Comparison of ENCODE assay signal across 8 mouse cellular contexts in the genomic region with DNA sequence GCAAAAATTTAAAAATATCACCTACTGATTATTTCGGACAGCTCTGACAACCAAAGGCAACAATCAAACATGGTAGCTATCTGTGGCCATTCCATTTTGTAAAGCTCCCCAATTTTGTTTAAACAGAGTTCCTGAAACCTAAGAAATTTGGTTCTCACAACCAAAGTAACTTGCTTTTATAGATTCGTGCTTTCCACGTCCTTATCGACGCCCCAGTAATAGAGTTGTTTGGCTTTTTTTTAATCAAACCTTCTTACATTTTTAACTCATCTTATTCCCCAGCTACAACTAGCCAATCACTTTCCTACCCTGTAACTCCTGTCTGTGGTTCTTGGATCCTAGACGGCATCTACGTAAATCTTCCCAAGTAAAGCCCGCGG. TPM values are rescaled to one million over a fixed set of nuclear protein-coding genes. Genes with fewer than 3 reads are reported as not detected.
DNase-seq lines count a peak whose midpoint lies in the region; ATAC-seq and TF ChIP-seq lines count a peak whose summit lies in the region.

No protein-coding gene starts in this region.

- no peaks in the 10 kb centered on the region for H3K27me3 ChIP-seq in embryonic facial prominence, embryonic 10.5 days (replicated peaks; ENCODE audit: low read depth, poor library complexity, severe bottlenecking)
- no peaks in the 10 kb centered on the region for H3K27me3 ChIP-seq in intestine, embryonic 14.5 days (replicated peaks; ENCODE audit: control insufficient read depth, insufficient read depth, low read length)
- H3K27me3 ChIP-seq in neural tube, embryonic 12.5 days (replicated peaks), result no peaks in the 10 kb centered on the region

- H3K36me3 ChIP-seq in embryonic facial prominence, embryonic 10.5 days (replicated peaks), result peaks cover 34% of the 10 kb centered on the region
- peaks cover 30% of the 10 kb centered on the region for H3K36me3 ChIP-seq in intestine, embryonic 14.5 days (ENCODE audit: control insufficient read depth, insufficient read depth, low read length)
- peaks cover 28% of the 10 kb centered on the region for H3K36me3 ChIP-seq in neural tube, embryonic 12.5 days

- H3K9ac ChIP-seq in intestine, embryonic 14.5 days (ENCODE audit: low read length), result peak overlapping the region; percentile 91
- peak overlapping the region; percentile 35 for H3K9ac ChIP-seq in neural tube, embryonic 12.5 days

- H3K4me3 ChIP-seq in layer of hippocampus, adult 2 months, result peak overlapping the region; percentile 97
- H3K4me3 ChIP-seq in embryonic facial prominence, embryonic 10.5 days, result peak overlapping the region; percentile 83
- H3K4me3 ChIP-seq in intestine, embryonic 14.5 days (ENCODE audit: low read depth, low read length), result peak overlapping the region; percentile 57
- peak overlapping the region; percentile 70 for H3K4me3 ChIP-seq in neural tube, embryonic 12.5 days

- TF ChIP-seq CTCF in layer of hippocampus, adult 2 months (conservative IDR thresholded peaks at IDR 0.05), result no peak

- H3K4me1 ChIP-seq in embryonic facial prominence, embryonic 10.5 days, result peaks cover 22% of the 10 kb centered on the region
- H3K4me1 ChIP-seq in intestine, embryonic 14.5 days (replicated peaks; ENCODE audit: control insufficient read depth, insufficient read depth, low read length), result peaks cover 9% of the 10 kb centered on the region
- peaks cover 6% of the 10 kb centered on the region; the same call in 1 of the 2 replicates for H3K4me1 ChIP-seq in neural tube, embryonic 12.5 days

- ATAC-seq in intestine, embryonic 14.5 days (replicated peaks; ENCODE audit: low FRiP score, low TSS enrichment, low read depth), result peak; percentile 35
- no peak; the same call in 1 of the 2 replicates for ATAC-seq in neural tube, embryonic 12.5 days (ENCODE audit: low FRiP score, low read depth)

- H3K27ac ChIP-seq in layer of hippocampus, adult 2 months, result peak overlapping the region; percentile 97
- peak overlapping the region; percentile 97 for H3K27ac ChIP-seq in embryonic facial prominence, embryonic 10.5 days (replicated peaks)
- peak overlapping the region; percentile 95 for H3K27ac ChIP-seq in intestine, embryonic 14.5 days (ENCODE audit: low read depth)
- H3K27ac ChIP-seq in neural tube, embryonic 12.5 days, result 0 out of 2 replicates have a peak overlapping the region, but pooled peaks have one; percentile 11

- WGBS in embryonic facial prominence, embryonic 10.5 days, result 22% methylated on average over 9 of the region's 9 CpGs
- 10% methylated on average over 9 of the region's 9 CpGs for WGBS in intestine, embryonic 14.5 days
- 23% methylated on average over 9 of the region's 9 CpGs for WGBS in neural tube, embryonic 12.5 days

- H3K4me2 ChIP-seq in intestine, embryonic 14.5 days (ENCODE audit: low read length), result peak overlapping the region; percentile 58
- H3K4me2 ChIP-seq in neural tube, embryonic 12.5 days (replicated peaks), result peak overlapping the region; percentile 64

- no peak for DNase-seq in layer of hippocampus, adult 2 months (ENCODE audit: low spot score in 2 of 2)
- DNase-seq in layer of hippocampus, adult 18-20 months (ENCODE audit: low spot score in 2 of 2), result no peak
- DNase-seq in embryonic facial prominence, embryonic 10.5 days (ENCODE audit: low spot score), result no peak
- no peak for DNase-seq in intestine, embryonic 14.5 days (ENCODE audit: low spot score)
- no peak for DNase-seq in urinary bladder, postnatal 14 days (ENCODE audit: low spot score)
- no peak for DNase-seq in cerebellum, adult 8-10 months
- DNase-seq in thymus, postnatal 0 days (ENCODE audit: low spot score), result no peak

- H3K9me3 ChIP-seq in embryonic facial prominence, embryonic 10.5 days, result no peaks in the 10 kb centered on the region
- no peaks in the 10 kb centered on the region for H3K9me3 ChIP-seq in intestine, embryonic 14.5 days (ENCODE audit: control insufficient read depth, low read length)
- H3K9me3 ChIP-seq in neural tube, embryonic 12.5 days, result no peaks in the 10 kb centered on the region

RNA-seq across cellular contexts. Expression of gene Rfx5, which starts 0.5 kb away (rescaled TPM):
- 10 to 100 TPM; 23.9 to 24.6 TPM for total RNA-seq in layer of hippocampus, adult 2 months (2021)
- total RNA-seq in layer of hippocampus, adult 18-20 months (2021), result 10 to 100 TPM; 19.5 to 22.0 TPM
- 6.9 and 7.0 TPM in 2 replicates for polyA plus RNA-seq in embryonic facial prominence, embryonic 10.5 days (2016; fragmentation: Nextera tagmentation; extraction: Ambion mirVana)
- polyA plus RNA-seq in intestine, embryonic 14.5 days (2014; fragmentation: Nextera tagmentation; extraction: Ambion mirVana), result 9.7 and 10.1 TPM in 2 replicates
- 8.4 and 9.8 TPM in 2 replicates for polyA plus RNA-seq in neural tube, embryonic 12.5 days (2016; fragmentation: Nextera tagmentation; extraction: Ambion mirVana)
- polyA plus RNA-seq in thymus, postnatal 0 days (2015; fragmentation: Nextera tagmentation; extraction: Ambion mirVana), result 7.1 and 7.3 TPM in 2 replicates

RNA-seq across cellular contexts. Expression of gene Selenbp1, which starts 20.5 kb away (rescaled TPM):
- 10 to 100 TPM; 10.3 to 10.5 TPM for total RNA-seq in layer of hippocampus, adult 2 months (2021)
- total RNA-seq in layer of hippocampus, adult 18-20 months (2021), result 10 to 100 TPM; 12.6 to 14.1 TPM
- 6.4 and 7.7 TPM in 2 replicates for polyA plus RNA-seq in embryonic facial prominence, embryonic 10.5 days (2016; fragmentation: Nextera tagmentation; extraction: Ambion mirVana)
- polyA plus RNA-seq in intestine, embryonic 14.5 days (2014; fragmentation: Nextera tagmentation; extraction: Ambion mirVana), result 74.2 and 74.5 TPM in 2 replicates
- polyA plus RNA-seq in neural tube, embryonic 12.5 days (2016; fragmentation: Nextera tagmentation; extraction: Ambion mirVana), result 9.6 and 9.7 TPM in 2 replicates
- 12.6 and 14.3 TPM in 2 replicates for polyA plus RNA-seq in thymus, postnatal 0 days (2015; fragmentation: Nextera tagmentation; extraction: Ambion mirVana)

RNA-seq across cellular contexts. Expression of gene Pi4kb, which starts 21.2 kb away (rescaled TPM):
- 10 to 100 TPM; 58.7 to 64.4 TPM for total RNA-seq in layer of hippocampus, adult 2 months (2021)
- 10 to 100 TPM; 61.1 to 63.4 TPM for total RNA-seq in layer of hippocampus, adult 18-20 months (2021)
- polyA plus RNA-seq in embryonic facial prominence, embryonic 10.5 days (2016; fragmentation: Nextera tagmentation; extraction: Ambion mirVana), result 23.8 and 24.4 TPM in 2 replicates
- polyA plus RNA-seq in intestine, embryonic 14.5 days (2014; fragmentation: Nextera tagmentation; extraction: Ambion mirVana), result 24.1 and 24.8 TPM in 2 replicates
- polyA plus RNA-seq in neural tube, embryonic 12.5 days (2016; fragmentation: Nextera tagmentation; extraction: Ambion mirVana), result 20.1 and 23.0 TPM in 2 replicates
- 18.4 and 21.6 TPM in 2 replicates for polyA plus RNA-seq in thymus, postnatal 0 days (2015; fragmentation: Nextera tagmentation; extraction: Ambion mirVana)

Comparison
In these comparisons a context has a peak if more than half of its experiments do, and no peak if none do; other contexts are left out.
1. H3K27ac ChIP-seq: peak in every context shown above with its lines; median percentile 97 in layer of hippocampus, adult 2 months; 97 in embryonic facial prominence, embryonic 10.5 days; 95 in intestine, embryonic 14.5 days; 11 in neural tube, embryonic 12.5 days.